Mouse (Mus musculus) large intestine, adult 2 months (tissue): ENCODE data around the gene Tff1. TPM values are rescaled to one million over a fixed set of nuclear protein-coding genes. Genes with fewer than 3 reads are reported as not detected.

Experiments used
- DNase-seq: peaks from one replicate; pipeline ENCODE4 v3.0.0-alpha.2; 2012; ENCODE audit warnings: low read depth, low spot score
- WGBS: fragments of 180-500 bp; shearing (Covaris S2); methylation state at CpG from one replicate; pipeline ENCODE4 v1.1.7; 2018; 5-methylcytosine and 5-hydroxymethylcytosine counted together
- polyA plus RNA-seq: library from polyadenylated mRNA; depleted of rRNA; stranded (reverse); fragments of >200 nt; gene quantifications from 2 replicates; pipeline ENCODE4 v1.2.3, GENCODE M21; 2012

Tff1 gene
- polyA plus RNA-seq, 1 experiment, result 5.4 TPM

DNA sequence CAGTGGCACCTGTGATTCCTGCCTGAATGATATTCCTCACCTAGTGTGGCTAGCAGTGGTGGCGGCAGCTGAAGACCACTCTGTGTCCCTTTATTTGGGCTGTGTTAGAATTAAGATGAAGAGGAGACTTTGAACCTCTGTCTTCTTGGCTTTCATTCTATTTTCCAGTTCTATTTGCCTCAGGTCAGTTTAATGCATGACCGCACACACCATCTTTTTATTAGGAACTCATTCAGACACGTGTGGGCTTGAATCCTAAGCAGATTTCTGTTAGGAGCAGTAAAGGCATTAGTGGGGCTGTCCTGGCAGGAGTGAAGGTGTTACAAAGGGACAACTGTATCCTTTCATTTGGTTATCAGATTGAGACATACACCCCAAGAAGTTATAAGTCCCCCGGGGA lies 4.8 kb downstream of the Tff1 start:
- DNase-seq, result no peak
- WGBS, result 75% methylated on average over 4 of the region's 4 CpGs

DNA sequence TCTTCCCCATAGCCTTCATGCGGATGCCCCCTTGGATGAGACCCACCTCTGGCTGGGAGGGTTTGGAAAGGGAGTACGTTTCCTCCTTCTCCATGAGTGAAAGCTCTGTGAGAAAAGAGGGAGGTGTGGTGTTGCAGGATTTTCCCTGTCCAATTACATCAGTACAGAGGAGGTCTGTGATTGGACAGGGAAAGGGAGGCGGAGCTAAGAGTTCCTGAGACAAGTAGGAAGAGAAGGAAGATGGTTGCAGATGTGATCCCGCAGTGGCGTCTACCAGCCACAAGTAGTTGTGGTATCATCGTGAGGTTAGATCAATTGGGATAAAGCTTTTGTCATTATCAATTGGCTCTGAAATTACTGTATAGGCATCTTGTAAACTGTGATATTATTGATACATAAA lies 7.2 kb downstream of the Tff1 start:
- DNase-seq, result no peak
- 83% methylated on average over 6 of the region's 6 CpGs for WGBS

DNA sequence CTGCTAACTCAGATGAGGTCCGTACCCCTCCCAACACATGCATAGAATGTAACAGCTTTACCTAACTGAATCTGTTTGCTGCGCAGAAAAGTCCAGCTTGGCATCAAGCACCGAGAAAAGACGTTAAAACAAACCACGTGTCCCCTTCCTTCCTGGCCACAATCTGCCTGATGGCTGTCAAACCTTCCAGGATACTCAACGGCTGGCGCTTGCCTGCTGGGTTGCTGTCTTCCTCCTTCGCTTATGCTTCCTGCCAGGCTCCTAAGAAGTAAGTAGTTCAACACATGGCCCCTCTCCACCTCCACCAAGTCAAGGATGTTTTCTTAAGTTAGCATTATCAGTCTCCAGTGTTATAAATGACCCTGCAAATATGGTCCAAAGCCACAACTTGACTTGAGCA lies 11.3 kb downstream of the Tff1 start:
- no peak for DNase-seq
- WGBS, result 64% methylated on average over 8 of the region's 8 CpGs

DNA sequence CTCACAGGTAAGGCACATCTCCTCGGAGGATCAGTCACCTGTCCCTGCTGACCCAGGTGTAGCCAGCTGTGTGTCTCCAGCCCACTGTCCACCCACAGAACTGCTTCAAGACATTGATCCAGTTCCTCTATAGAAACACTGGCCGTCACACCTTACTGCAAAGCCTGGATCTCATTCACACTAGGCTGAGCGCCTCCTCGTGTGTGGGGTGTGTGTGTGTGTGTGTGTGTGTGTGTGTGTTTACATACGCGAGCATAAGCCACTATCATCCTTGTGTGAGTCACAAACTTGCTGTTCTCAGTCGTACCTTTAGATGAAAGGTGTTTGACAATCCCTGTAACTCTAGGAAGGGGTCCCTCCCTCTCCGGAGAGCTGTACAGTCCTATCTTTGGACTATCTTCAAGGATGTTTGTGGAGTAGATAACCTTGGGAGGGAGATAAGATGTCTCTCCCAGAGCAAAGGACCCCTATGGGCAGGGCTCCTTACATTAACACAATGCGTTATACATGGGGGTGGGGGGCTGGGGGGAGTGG lies 12.0 kb downstream of the Tff1 start:
- WGBS, result 30% methylated on average over 9 of the region's 9 CpGs
- DNase-seq, result no peak

DNA sequence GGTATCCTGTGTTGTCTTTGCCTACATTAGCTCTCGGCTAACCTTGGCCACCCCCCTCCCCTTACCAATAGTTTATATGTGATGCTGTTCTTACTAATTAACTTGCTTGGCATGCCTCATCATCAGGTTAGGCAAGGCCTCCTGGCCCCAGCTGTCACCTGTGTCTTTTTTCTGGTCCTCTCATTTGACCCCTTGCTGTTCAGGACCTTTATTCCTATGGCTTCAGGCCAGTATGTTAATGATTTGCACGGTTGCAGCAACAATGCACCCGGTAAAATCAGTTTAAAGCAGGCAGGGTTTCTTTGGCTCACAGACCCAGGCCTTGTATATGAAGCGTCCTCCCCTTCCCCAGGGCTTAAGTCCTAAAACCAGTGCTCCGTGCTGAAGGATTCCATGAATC lies 12.6 kb downstream of the Tff1 start:
- DNase-seq, result no peak
- 35% methylated on average over 5 of the region's 5 CpGs for WGBS

DNA sequence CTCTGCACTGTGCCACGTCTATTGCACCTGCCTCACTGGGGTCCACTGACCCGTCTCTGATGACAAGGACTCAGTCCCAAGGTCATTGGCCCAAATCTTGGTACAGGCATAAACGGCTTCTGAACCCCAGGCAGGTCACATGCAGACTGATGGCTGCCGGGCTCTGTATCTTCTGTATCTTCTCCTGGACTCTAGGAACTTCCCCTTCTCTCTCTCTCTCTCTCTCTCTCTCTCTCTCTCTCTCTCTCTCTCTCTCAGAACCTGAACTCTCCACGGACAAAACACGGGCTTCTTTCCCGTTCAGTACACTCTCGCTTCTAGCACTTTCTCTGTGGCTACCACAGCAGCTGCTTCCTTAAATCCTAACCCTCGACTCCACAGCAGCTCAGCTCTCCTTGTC lies 19.1 kb downstream of the Tff1 start:
- WGBS, result 79% methylated on average over 9 of the region's 9 CpGs
- no peak for DNase-seq

DNA sequence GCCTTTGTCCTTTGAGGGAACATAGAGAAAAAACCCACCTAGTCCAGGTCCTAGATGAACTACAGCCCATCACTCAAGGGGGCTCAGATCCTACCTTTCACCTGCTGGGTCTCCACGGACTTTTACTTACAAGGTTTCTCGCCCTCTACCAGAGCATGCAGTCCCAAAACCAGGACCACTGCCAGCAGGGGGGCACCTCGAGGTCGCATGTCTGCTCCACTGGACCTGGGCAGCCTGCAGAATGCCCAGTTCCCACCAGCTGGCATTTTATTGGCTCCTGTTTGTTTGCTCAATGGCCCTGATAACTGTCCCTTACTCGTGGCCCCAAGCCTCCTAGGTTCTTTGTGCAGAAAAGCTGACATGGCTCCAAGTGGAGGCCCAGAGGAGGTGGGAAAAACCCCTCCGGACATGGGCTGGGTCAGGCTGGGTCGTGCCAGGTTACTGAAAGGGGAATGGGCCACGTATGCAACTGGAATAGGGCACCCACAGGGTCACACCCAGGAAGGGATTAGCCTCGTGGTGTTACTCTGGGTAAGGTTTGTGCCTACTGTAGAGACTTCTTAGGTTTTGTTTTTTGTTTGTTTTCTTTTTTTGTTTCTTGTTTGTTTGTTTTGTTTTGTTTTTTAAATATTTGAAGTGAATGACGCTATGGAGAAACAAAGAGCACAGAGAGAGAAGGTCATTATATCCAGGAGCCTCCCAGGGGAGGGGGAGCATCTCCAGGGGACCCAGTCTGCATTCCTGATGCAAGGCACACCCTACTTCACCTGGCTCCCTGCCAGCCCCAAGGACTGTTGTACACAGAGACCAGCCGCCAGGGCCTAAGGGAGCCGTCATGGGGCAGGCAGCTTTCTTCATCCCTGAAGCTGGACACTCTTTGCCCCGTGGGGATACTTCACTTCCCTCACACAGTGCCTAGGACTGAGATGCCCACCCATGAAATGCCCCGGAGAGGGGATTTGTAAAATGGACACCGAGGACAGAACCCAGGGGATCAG lies 20.7 kb downstream of the Tff1 start, which contains the start of gene Tff2:
TSS of gene Tff2 (minus strand) at position 243 of the 998 bp plus-strand sequence.
- no peak for DNase-seq
- WGBS, result 40% methylated on average over 15 of the region's 15 CpGs

DNA sequence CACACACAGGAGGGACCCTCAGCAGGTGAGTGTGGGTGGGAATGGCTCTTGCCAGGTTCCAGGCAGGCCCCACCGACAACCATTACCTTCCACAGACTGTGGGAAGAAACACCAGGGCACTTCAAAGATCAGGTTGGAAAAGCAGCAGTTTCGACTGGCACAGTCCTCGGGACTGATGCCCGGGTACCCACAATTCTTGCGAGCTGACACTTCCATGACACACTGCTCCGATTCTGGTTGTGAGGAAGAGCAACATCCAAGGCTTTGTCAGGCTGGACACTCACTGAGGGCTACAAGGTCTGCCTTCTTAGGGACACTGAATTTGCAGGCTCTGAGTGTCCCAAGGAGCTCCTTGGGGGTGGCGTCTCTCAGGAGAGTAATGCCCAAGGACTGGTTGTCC lies 23.0 kb downstream of the Tff1 start:
- WGBS, result 88% methylated on average over 7 of the region's 7 CpGs

DNA sequence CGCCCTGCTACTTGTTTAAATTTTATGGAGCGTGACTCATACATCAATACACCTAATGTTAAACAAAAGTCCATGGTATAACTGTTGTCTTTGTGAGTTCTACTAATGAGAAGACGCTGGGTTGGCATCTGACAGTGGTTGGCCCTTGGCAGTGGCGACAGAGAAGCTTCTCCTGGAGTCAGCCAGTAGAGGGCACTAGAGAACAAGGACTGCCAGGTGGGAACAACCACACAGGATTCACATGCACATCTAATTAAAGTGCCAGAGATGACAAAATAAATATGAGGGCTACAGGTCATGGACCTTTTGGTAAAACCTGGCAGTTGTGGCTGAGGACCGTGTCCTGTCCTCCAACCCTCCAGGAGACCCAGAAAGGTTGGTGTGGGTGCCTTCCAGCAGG lies 26.7 kb downstream of the Tff1 start:
- WGBS, result 6% methylated on average over 5 of the region's 5 CpGs
- no peak for DNase-seq

More for the DNA sequence above, 23.0 kb downstream of the Tff1 start:
- DNase-seq, result no peak

DNA sequence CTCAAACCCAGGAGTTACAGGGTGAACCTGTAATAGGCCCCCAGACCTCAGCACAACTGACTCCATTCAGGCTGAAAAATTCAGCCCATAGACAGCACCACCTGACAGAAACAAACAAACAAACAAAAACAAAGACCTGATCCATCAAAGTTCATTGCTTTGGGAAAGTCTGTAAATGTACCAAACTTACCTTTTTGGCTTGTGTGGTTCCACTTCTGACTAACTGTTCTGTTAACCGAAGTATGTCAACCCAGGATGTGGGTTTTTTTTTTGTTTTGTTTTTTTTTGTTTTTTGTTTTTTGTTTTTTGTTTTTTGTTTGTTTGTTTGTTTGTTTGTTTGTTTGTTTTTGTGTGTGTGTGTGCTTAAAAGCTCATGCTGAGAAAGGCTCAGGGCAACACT lies 28.3 kb downstream of the Tff1 start:
- DNase-seq, result no peak
- WGBS, result 88% methylated on average over 1 of the region's 1 CpGs

DNA sequence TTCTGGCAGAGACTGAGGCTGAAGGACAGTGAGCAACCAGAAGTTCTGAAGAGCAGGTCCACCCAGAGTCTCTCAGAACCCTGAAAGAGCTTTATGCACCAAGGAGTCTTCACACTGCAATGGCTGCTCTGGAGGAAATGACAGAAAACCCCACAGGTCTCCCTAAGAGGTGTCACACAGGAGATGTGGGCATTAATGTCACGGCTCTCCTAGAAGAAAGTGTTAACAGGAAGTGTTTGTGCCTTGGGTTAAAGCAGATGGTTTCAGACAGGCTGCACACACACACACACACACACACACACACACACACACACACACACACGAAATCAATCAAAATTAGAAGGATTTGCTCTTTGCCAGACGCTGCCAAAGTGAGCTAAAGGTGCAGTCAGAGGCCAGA lies 28.8 kb downstream of the Tff1 start:
- WGBS, result 24% methylated on average over 3 of the region's 3 CpGs
- DNase-seq, result no peak

DNA sequence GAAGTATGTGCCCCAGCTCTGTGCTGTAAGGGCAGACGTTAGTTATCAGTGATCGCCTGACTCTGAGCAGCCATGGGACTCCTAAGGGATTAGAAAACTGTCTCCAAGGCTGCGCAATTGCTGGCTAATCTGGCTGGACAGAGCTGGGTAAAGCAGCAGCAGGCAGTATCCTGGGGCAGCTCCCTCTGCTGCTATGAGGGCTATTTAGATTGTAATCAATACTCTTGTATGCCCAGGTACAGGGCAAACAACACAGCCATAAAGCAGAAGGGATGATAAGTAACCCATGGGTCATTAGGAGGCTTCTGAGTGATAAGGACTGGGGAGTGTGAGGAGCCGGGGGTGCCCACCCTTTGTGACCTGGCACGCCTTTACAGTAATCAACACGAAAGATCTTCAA lies 30.2 kb downstream of the Tff1 start:
- WGBS, result 37% methylated on average over 6 of the region's 6 CpGs
- no peak for DNase-seq

DNA sequence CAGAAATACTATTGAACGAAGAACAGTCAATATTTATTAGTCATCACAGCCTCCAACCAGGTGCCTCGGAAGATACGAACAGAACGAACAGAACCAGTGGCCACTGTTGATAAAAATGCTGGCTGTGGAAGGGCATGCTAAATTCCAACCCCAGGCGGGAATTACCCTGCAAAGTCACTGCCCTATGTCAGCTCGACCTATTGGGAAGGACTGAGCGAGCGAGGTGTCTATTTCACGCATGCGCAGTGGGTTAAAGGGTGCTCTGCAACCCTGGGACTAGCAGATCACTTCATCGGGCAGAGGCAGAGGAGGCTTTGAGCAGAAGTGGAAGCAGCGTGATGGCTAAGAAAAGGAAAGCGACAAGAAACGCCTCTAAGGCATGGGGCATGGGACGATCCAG lies 31.3 kb downstream of the Tff1 start:
- WGBS, result 42% methylated on average over 15 of the region's 15 CpGs
- DNase-seq, result no peak

DNA sequence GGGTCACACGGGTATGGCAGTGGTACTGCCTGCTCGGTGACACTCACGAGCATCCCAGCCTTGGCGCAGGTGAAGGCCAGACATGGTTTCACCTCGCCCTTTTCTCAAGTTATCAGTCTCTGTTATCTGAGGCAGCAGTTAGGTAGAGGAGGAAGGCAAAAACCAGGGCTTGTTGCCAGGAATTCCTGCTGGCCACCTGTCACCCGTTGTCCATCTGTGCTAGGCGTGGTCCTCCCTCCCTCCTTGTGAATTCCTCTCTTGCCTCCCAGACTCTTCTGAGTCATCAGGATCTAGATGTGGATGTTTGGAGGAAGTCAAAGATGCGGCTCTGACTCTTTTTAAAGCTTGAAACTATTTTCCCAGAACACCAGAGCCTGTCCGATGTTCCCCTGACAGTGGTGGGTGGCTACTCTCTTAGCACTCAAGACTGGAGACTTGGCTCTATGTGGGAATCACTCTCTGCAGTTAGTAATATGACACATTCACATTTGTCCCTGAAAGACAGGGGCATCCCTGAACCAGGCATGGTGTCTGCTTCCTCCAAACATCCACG lies 33.7 kb downstream of the Tff1 start:
- WGBS, result 34% methylated on average over 10 of the region's 10 CpGs
- DNase-seq, result no peak

DNA sequence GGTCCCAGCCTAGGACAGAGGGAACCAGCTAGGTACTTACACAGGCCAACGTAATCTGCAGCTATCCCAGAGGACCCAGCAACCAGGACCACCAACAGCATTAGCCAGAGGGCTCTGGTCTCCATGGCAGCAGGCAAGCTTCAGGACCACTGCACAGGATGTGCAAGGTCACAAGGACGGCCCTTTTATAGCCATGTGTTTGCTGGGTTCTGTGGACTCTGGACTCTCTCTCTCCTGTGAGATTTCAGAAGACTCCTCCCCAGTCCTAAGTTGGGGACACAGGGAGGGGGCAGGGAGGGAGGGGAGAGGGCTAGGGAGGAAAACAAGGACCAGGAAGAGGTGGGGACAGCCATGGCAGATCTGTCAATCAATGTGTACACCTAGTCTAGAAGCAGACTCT lies 35.6 kb downstream of the Tff1 start, which contains the start of gene Tff3:
TSS of gene Tff3 (minus strand) at position 195 of the 400 bp plus-strand sequence.
- DNase-seq, result no peak
- 11% methylated on average over 2 of the region's 2 CpGs for WGBS

DNA sequence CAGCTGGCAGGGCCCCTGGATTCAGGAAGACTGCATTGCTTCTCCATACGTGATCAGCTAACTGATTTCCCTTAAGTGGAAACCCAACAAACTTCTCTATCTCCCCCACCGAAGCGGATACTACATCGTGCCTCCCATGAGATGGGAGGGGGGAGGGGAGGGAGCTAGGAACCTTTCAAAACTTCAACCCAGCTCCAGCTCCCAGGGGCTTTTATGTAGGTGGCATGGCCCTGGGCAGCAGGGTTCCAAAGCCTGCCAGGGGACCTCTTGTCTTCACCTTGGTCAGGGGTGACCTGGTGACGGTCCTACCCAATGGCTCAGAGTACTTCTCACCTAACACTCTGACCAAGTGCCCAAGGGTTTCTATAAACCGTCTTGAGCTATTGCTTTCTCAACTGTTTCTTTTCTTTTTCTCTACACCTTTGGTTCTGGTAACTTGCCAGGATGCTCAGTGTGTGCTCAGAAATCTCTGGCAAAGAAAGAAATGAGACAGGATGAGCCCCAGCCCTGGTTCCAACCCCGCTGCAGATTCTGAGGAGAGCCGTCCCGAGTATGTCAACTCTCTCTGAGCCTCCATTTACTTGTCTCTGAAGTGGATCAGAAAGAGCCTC lies 36.3 kb downstream of the Tff1 start:
- no peak for DNase-seq
- WGBS, result 79% methylated on average over 9 of the region's 9 CpGs

DNA sequence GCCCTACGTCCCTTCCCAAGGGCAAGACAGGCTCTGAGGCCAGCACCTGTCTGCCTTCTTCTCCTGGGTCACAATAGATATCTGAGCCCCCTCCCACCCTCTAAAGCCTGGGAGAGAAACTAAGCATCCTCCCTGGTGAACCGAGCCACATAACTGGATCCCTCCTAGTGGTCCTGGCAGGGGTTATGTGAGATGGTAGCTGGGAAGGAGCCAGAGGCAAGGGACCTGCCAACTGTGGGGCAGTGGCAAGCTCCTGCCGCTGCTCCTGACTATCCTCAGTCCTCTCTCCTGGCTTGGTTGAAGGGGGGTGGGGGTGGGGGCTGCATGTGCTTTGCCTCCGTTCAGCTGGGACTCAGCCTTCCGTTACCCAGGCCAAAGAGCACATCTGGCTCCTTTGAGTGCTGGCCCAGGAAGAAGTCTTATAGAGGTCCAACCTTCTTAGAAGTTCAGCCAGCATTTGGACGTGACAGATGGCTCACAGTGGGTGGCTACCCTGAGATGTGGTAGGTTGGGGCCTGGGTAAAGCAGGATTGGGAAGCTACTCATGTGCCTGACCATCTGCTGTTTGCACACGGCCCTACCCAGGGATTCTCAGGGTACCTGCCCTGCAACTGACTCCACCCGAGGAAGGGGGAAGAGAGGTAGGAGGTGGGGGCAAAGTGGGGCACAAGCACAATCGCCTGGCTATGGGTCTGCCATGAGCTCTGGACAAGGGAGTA lies 39.4 kb downstream of the Tff1 start:
- 37% methylated on average over 9 of the region's 9 CpGs for WGBS
- no peak for DNase-seq

DNA sequence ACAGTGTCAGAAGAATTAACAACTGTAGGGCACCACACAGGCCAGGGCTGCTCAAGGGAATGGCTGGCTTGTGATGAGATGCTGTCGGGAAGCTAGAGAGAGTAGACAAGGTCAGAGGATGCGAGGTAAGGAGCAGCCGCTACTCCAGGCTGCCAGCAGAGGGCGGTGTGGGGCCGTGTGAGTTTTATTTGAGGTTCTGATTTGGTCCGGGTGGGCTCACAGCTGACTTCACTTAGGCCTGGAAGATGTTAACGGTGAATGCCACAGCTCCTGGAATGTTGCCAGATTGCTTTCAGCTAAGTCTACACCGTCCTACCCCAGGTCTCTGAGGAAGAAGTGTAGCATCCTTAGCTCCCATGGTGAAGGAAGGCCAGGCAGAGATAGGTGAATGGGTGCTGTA lies 43.1 kb downstream of the Tff1 start:
- no peak for DNase-seq
- 3% methylated on average over 8 of the region's 8 CpGs for WGBS

DNA sequence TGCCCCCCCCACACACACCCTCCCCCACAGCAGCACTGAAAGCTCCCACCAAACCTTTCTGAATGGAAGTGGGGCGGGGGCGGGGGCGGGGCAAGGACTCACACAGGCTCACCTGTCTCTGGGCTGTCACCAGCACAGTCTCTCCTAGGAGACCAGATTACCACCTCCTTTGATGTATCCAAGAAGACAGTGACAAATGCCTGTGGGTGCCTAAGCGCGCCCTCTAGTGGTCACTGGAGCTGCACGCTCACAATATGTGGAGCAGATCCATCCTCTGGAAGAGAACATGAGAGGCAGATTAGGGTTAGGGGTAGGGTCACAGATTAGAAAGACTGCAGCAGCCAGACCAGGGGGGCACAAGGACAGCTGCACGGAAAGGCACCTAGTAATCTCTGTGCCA lies 45.6 kb downstream of the Tff1 start:
- DNase-seq, result no peak
- WGBS, result 5% methylated on average over 7 of the region's 7 CpGs

DNA sequence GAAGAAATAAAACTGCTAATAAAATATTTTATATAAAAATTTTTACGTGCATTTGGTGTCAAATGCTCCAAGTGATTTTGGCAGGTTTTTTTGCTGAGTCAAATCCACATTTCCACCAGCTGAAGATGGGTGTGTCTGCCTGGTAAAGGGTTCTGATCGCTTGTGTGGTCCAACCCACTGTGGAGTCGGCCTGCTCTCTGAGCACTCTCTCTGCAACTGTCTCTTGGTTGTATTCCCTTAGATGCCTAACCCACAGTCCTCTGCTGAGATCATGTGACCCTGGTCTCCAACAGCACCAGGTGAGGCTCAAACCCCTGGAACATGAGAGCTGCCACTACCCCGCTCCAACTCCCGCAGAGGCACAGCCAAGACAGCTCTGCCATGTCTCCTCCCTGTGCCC lies 47.1 kb downstream of the Tff1 start:
- no peak for DNase-seq
- 73% methylated on average over 5 of the region's 5 CpGs for WGBS
